Mouse (Mus musculus): ENCODE measurements around the gene Stat3. TPM values are rescaled to one million over a fixed set of nuclear protein-coding genes. Genes with fewer than 3 reads are reported as not detected.

Gene Stat3
- polyA plus RNA-seq, 1 experiment from 2014 or later: 50.6 TPM

GRCm38 (mm10) chr11:100850038-100850777, 89.1 kb downstream of the Stat3 start, which contains the start of gene Stat5b:
Stat5b (minus strand) TSS chr11:100850724.
- Histone ChIP-seq H3K9ac (peak within 1 kb of the TSS; percentile 82), H3K27me3 (no peaks in the 10 kb centered on the region), H3K36me3 (no peaks in the 10 kb centered on the region), H3K4me3 (peak within 1 kb of the TSS; percentile 68), H3K27ac (peak within 1 kb of the TSS; percentile 85), H3K9me3 (replicated peaks) (no peaks in the 10 kb centered on the region), H3K4me2 (peak within 1 kb of the TSS; percentile 83), H3K4me1 (replicated peaks) (peaks cover 28% of the 10 kb centered on the region)
- peak; percentile 79 for ATAC-seq (replicated peaks; ENCODE audit: insufficient number of reproducible peaks, insufficient read depth, low FRiP score, low read depth)
- 1% methylated on average over 93 of the region's 104 CpGs for WGBS

DNA sequence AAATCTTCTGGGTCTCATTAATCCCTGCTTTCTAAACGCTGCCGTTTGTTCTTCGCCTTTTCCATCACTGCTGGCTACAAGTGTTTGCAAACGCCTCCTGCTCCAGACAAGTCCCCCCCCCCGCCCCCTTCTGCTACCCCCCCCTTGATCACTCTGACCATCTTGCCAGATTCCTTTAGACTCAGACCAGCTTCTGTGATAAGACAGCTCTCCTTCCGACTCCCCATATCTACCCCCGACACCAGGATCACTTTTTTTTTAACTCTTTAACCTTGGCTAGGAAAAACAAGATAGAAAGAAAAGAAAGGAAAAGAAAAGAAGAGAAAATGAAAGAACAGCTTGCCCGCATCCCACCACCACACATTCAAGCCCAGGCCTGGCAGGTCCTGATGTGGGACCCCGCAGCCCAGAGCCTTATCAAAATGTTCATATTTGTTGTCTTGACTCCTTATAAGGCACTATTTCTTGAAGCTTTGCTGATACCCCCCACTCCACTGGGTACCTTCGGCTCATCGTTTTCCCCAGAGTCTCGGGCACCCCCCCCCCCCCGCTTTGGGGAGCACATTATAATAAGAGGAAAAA, 89.8 kb downstream of the Stat3 start:
- H3K9me3 ChIP-seq (replicated peaks): no peaks in the 10 kb centered on the region
- no peaks in the 10 kb centered on the region for H3K36me3 ChIP-seq
- peak overlapping the region; percentile 83 for H3K4me2 ChIP-seq
- H3K4me3 ChIP-seq: peak overlapping the region; percentile 68
- ATAC-seq (replicated peaks; ENCODE audit: insufficient number of reproducible peaks, insufficient read depth, low FRiP score, low read depth): no peak
- no peaks in the 10 kb centered on the region for H3K27me3 ChIP-seq
- peak overlapping the region; percentile 82 for H3K9ac ChIP-seq
- peak overlapping the region; percentile 85 for H3K27ac ChIP-seq
- 2% methylated on average over 13 of the region's 13 CpGs for WGBS
- peaks cover 28% of the 10 kb centered on the region for H3K4me1 ChIP-seq (replicated peaks)

GRCm38 (mm10) chr11:100848789-100849379, 90.5 kb downstream of the Stat3 start:
- no peak for ATAC-seq (replicated peaks; ENCODE audit: insufficient number of reproducible peaks, insufficient read depth, low FRiP score, low read depth)
- 50% methylated on average over 6 of the region's 6 CpGs for WGBS
- 0 out of 2 replicates have a peak overlapping the region, but pooled peaks have one; percentile 85 for H3K27ac ChIP-seq

GRCm38 (mm10) chr11:100848080-100848479, 91.3 kb downstream of the Stat3 start:
- Histone ChIP-seq H3K4me3 (peak overlapping the region; percentile 68; the same call in 1 of the 2 replicates), H3K36me3 (no peaks in the 10 kb centered on the region), H3K4me2 (peak overlapping the region; percentile 83; the same call in 1 of the 2 replicates)

More at GRCm38 (mm10) chr11:100848789-100849379, 90.5 kb downstream of the Stat3 start:
- Histone ChIP-seq H3K4me3 (peak overlapping the region; percentile 68), H3K9me3 (replicated peaks) (no peaks in the 10 kb centered on the region), H3K4me1 (replicated peaks) (peaks cover 26% of the 10 kb centered on the region), H3K9ac (peak overlapping the region; percentile 82), H3K4me2 (peak overlapping the region; percentile 83), H3K36me3 (no peaks in the 10 kb centered on the region), H3K27me3 (no peaks in the 10 kb centered on the region)

GRCm38 (mm10) chr11:100847572-100847971, 91.8 kb downstream of the Stat3 start:
- H3K4me1 ChIP-seq (replicated peaks): peaks cover 26% of the 10 kb centered on the region
- H3K4me2 ChIP-seq: peak overlapping the region; percentile 83; the same call in 1 of the 2 replicates
- H3K9ac ChIP-seq: no peak overlapping the region
- no peak overlapping the region for H3K27ac ChIP-seq
- no peaks in the 10 kb centered on the region for H3K27me3 ChIP-seq
- H3K4me3 ChIP-seq: no peak overlapping the region
- H3K9me3 ChIP-seq (replicated peaks): no peaks in the 10 kb centered on the region
- no peaks in the 10 kb centered on the region for H3K36me3 ChIP-seq
- 90% methylated on average over 4 of the region's 4 CpGs for WGBS
- no peak for ATAC-seq (replicated peaks; ENCODE audit: insufficient number of reproducible peaks, insufficient read depth, low FRiP score, low read depth)

More at GRCm38 (mm10) chr11:100848080-100848479, 91.3 kb downstream of the Stat3 start:
- Histone ChIP-seq H3K9me3 (replicated peaks) (no peaks in the 10 kb centered on the region), H3K9ac (no peak overlapping the region), H3K27me3 (no peaks in the 10 kb centered on the region), H3K4me1 (replicated peaks) (peaks cover 26% of the 10 kb centered on the region), H3K27ac (no peak overlapping the region)
- no peak for ATAC-seq (replicated peaks; ENCODE audit: insufficient number of reproducible peaks, insufficient read depth, low FRiP score, low read depth)
- 61% methylated on average over 4 of the region's 4 CpGs for WGBS

DNA sequence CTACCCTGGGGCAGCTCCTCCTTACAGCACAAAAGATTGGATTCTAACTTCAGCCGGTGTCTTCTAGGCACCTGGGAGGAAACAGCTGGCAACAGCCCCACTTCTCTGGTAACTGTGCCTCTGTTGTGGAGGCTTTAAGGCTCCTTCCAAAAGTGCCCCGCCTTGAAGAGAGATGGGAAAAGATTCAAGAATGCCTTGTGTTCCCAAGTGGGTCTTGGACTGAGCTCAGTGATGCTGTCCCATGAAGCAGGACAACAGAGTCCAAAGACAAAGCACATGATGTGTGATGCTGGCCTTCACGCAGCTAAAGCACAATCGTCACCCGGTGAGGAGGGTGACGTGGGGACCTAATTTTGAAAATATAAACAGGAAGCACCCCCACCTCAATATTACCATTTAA, 93.5 kb downstream of the Stat3 start:
- Histone ChIP-seq H3K36me3 (no peaks in the 10 kb centered on the region), H3K9ac (no peak overlapping the region), H3K9me3 (replicated peaks) (no peaks in the 10 kb centered on the region), H3K27ac (no peak overlapping the region), H3K4me1 (replicated peaks) (peaks cover 23% of the 10 kb centered on the region), H3K4me3 (no peak overlapping the region), H3K27me3 (no peaks in the 10 kb centered on the region), H3K4me2 (no peak overlapping the region)
- 81% methylated on average over 6 of the region's 6 CpGs for WGBS
- ATAC-seq (replicated peaks; ENCODE audit: insufficient number of reproducible peaks, insufficient read depth, low FRiP score, low read depth): no peak

GRCm38 (mm10) chr11:100844121-100844520, 95.2 kb downstream of the Stat3 start:
- Histone ChIP-seq H3K27me3 (no peaks in the 10 kb centered on the region), H3K27ac (no peak overlapping the region), H3K4me1 (replicated peaks) (peaks cover 27% of the 10 kb centered on the region), H3K9me3 (replicated peaks) (no peaks in the 10 kb centered on the region), H3K36me3 (no peaks in the 10 kb centered on the region), H3K4me2 (no peak overlapping the region), H3K4me3 (no peak overlapping the region), H3K9ac (no peak overlapping the region)
- ATAC-seq (replicated peaks; ENCODE audit: insufficient number of reproducible peaks, insufficient read depth, low FRiP score, low read depth): no peak
- WGBS: 84% methylated on average over 4 of the region's 4 CpGs

GRCm38 (mm10) chr11:100843070-100843669, 96.2 kb downstream of the Stat3 start:
- no peaks in the 10 kb centered on the region for H3K27me3 ChIP-seq
- peaks cover 19% of the 10 kb centered on the region for H3K4me1 ChIP-seq (replicated peaks)
- WGBS: 89% methylated on average over 8 of the region's 8 CpGs
- no peak overlapping the region for H3K4me2 ChIP-seq
- no peaks in the 10 kb centered on the region for H3K36me3 ChIP-seq
- H3K27ac ChIP-seq: no peak overlapping the region
- no peak overlapping the region for H3K9ac ChIP-seq
- ATAC-seq (replicated peaks; ENCODE audit: insufficient number of reproducible peaks, insufficient read depth, low FRiP score, low read depth): no peak
- no peak overlapping the region for H3K4me3 ChIP-seq
- H3K9me3 ChIP-seq (replicated peaks): no peaks in the 10 kb centered on the region

DNA sequence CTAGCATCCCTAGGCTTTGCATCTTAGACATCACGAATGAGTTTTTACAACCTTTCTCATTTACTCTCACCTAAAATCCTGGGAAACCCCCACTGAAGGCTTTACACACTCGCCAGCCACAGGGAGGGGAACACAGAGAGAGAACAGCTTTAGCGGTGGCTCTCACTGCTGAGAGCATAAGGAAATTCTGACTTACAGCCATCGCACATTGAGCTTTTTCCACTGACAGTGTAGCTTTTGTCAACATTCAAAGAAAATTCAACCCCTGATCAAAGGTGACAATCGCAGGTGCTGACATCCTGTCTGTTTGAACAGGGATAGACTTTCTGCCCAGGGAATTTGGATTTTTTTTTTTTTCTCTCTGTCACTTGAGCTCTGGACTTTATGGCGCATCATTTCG, 97.3 kb downstream of the Stat3 start:
- Histone ChIP-seq H3K4me1 (replicated peaks) (peaks cover 16% of the 10 kb centered on the region), H3K4me2 (no peak overlapping the region), H3K27me3 (no peaks in the 10 kb centered on the region), H3K9ac (no peak overlapping the region), H3K9me3 (replicated peaks) (0 out of 2 replicates have a peak, but pooled peaks cover 3% of the 10 kb centered on the region), H3K36me3 (no peaks in the 10 kb centered on the region), H3K27ac (no peak overlapping the region), H3K4me3 (no peak overlapping the region)
- ATAC-seq (replicated peaks; ENCODE audit: insufficient number of reproducible peaks, insufficient read depth, low FRiP score, low read depth): no peak
- WGBS: 88% methylated on average over 7 of the region's 7 CpGs

- Histone ChIP-seq H3K9me3 (replicated peaks) (0 out of 2 replicates have a peak, but pooled peaks cover 3% of the 10 kb centered on the region), H3K9ac (no peak overlapping the region), H3K27ac (0 out of 2 replicates have a peak overlapping the region, but pooled peaks have one; percentile 18), H3K4me3 (no peak overlapping the region), H3K4me2 (peak overlapping the region; percentile 1; the same call in 1 of the 2 replicates), H3K36me3 (no peaks in the 10 kb centered on the region), H3K4me1 (replicated peaks) (peaks cover 16% of the 10 kb centered on the region), H3K27me3 (no peaks in the 10 kb centered on the region)
- 51% methylated on average over 12 of the region's 12 CpGs for WGBS
- no peak for ATAC-seq (replicated peaks; ENCODE audit: insufficient number of reproducible peaks, insufficient read depth, low FRiP score, low read depth)
Observed at GRCm38 (mm10) chr11:100840866-100841265, 98.5 kb downstream of the Stat3 start.

- peaks cover 16% of the 10 kb centered on the region for H3K4me1 ChIP-seq (replicated peaks)
- WGBS: 57% methylated on average over 8 of the region's 8 CpGs
- no peak overlapping the region for H3K4me2 ChIP-seq
- H3K36me3 ChIP-seq: no peaks in the 10 kb centered on the region
- H3K4me3 ChIP-seq: no peak overlapping the region
- no peaks in the 10 kb centered on the region for H3K27me3 ChIP-seq
- H3K27ac ChIP-seq: no peak overlapping the region
- H3K9ac ChIP-seq: no peak overlapping the region
- 0 out of 2 replicates have a peak, but pooled peaks cover 3% of the 10 kb centered on the region for H3K9me3 ChIP-seq (replicated peaks)
- no peak for ATAC-seq (replicated peaks; ENCODE audit: insufficient number of reproducible peaks, insufficient read depth, low FRiP score, low read depth)
Observed at GRCm38 (mm10) chr11:100839523-100839922, 99.8 kb downstream of the Stat3 start.
